In genomic region chr9:107289211-107290076, GRCm38 (mm10) we compare ENCODE assay signal across 8 mouse cellular contexts. TPM values are rescaled to one million over a fixed set of nuclear protein-coding genes. Genes with fewer than 3 reads are reported as not detected.
DNase-seq lines count a peak whose midpoint lies in the region; ATAC-seq and TF ChIP-seq lines count a peak whose summit lies in the region.

Mapkapk3 (minus strand) TSS chr9:107289877.

- DNase-seq in B cell, adult 2 months: peak; percentile 90 to 92
- peak; percentile 93 for DNase-seq in adrenal gland, postnatal 10 days
- DNase-seq in embryonic facial prominence, embryonic 14.5 days (ENCODE audit: low spot score): peak; percentile 94
- peak; percentile 89 for DNase-seq in heart, adult 8-10 months (ENCODE audit: low spot score)
- peak; percentile 93 to 94 for DNase-seq in kidney, adult 8-10 months
- DNase-seq in liver, embryonic 13.5 days: peak; percentile 75
- peak; percentile 96 for DNase-seq in naive thymus-derived CD4-positive, alpha-beta T cell, adult 2 months (ENCODE audit: low read depth)
- peak; percentile 96 for DNase-seq in stomach, postnatal 0 days (ENCODE audit: low spot score)

- TF ChIP-seq EP300 in stomach, postnatal 0 days (optimal IDR thresholded peaks at IDR 0.05): peak; percentile 42

- H3K36me3 ChIP-seq in embryonic facial prominence, embryonic 14.5 days (ENCODE audit: control insufficient read depth, insufficient read depth, low read length): no peaks in the 10 kb centered on the region
- no peaks in the 10 kb centered on the region for H3K36me3 ChIP-seq in liver, embryonic 13.5 days
- no peaks in the 10 kb centered on the region for H3K36me3 ChIP-seq in stomach, postnatal 0 days (ENCODE audit: control insufficient read depth, insufficient read depth, low read length)

- H3K4me2 ChIP-seq in embryonic facial prominence, embryonic 14.5 days (ENCODE audit: low read depth, low read length): peak within 1 kb of the TSS; percentile 88
- H3K4me2 ChIP-seq in liver, embryonic 13.5 days: peak within 1 kb of the TSS; percentile 98
- peak within 1 kb of the TSS; percentile 72 for H3K4me2 ChIP-seq in stomach, postnatal 0 days (replicated peaks; ENCODE audit: low read depth)

- H3K4me3 ChIP-seq in embryonic facial prominence, embryonic 14.5 days (ENCODE audit: low read depth, low read length): peak within 1 kb of the TSS; percentile 54
- H3K4me3 ChIP-seq in liver, embryonic 13.5 days (replicated peaks): peak within 1 kb of the TSS; percentile 66
- peak within 1 kb of the TSS; percentile 43 for H3K4me3 ChIP-seq in stomach, postnatal 0 days (ENCODE audit: low read depth, low read length)

- peaks cover 4% of the 10 kb centered on the region for H3K4me1 ChIP-seq in embryonic facial prominence, embryonic 14.5 days (ENCODE audit: control insufficient read depth, insufficient read depth, low read length)
- H3K4me1 ChIP-seq in liver, embryonic 13.5 days (replicated peaks): peaks cover 59% of the 10 kb centered on the region
- H3K4me1 ChIP-seq in stomach, postnatal 0 days (replicated peaks; ENCODE audit: control insufficient read depth, insufficient read depth): no peaks in the 10 kb centered on the region

- H3K27ac ChIP-seq in embryonic facial prominence, embryonic 14.5 days (replicated peaks; ENCODE audit: low read depth, low read length): peak within 1 kb of the TSS; percentile 55
- H3K27ac ChIP-seq in liver, embryonic 13.5 days: peak within 1 kb of the TSS; percentile 74
- H3K27ac ChIP-seq in stomach, postnatal 0 days (replicated peaks): peak within 1 kb of the TSS; percentile 87

- ATAC-seq in embryonic facial prominence, embryonic 14.5 days (ENCODE audit: low read depth): peak; percentile 82
- peak; percentile 87 for ATAC-seq in liver, embryonic 13.5 days (ENCODE audit: low read depth)
- ATAC-seq in stomach, postnatal 0 days (ENCODE audit: low FRiP score, low TSS enrichment): peak; percentile 90

- peak; percentile 58 for TF ChIP-seq CTCF in stomach, postnatal 0 days (IDR thresholded peaks at IDR 0.05; ENCODE audit: low read depth)

- no peaks in the 10 kb centered on the region for H3K9me3 ChIP-seq in embryonic facial prominence, embryonic 14.5 days (ENCODE audit: control insufficient read depth, low read length)
- H3K9me3 ChIP-seq in liver, embryonic 13.5 days (replicated peaks): no peaks in the 10 kb centered on the region
- no peaks in the 10 kb centered on the region for H3K9me3 ChIP-seq in stomach, postnatal 0 days (ENCODE audit: control insufficient read depth, low read length)

- no peaks in the 10 kb centered on the region for H3K27me3 ChIP-seq in embryonic facial prominence, embryonic 14.5 days (replicated peaks; ENCODE audit: control insufficient read depth, insufficient read depth, low read length)
- peaks cover 10% of the 10 kb centered on the region; the same call in 1 of the 2 replicates for H3K27me3 ChIP-seq in liver, embryonic 13.5 days
- H3K27me3 ChIP-seq in stomach, postnatal 0 days (ENCODE audit: control insufficient read depth, insufficient read depth, low read length): no peaks in the 10 kb centered on the region

- H3K9ac ChIP-seq in embryonic facial prominence, embryonic 14.5 days (ENCODE audit: low read depth, low read length): peak within 1 kb of the TSS; percentile 60
- H3K9ac ChIP-seq in liver, embryonic 13.5 days: peak within 1 kb of the TSS; percentile 70
- H3K9ac ChIP-seq in stomach, postnatal 0 days (ENCODE audit: low read length): peak within 1 kb of the TSS; percentile 51

- WGBS in embryonic facial prominence, embryonic 14.5 days: 3% methylated on average over 37 of the region's 49 CpGs
- WGBS in liver, embryonic 13.5 days (ENCODE audit: insufficient replicate concordance): 1% methylated on average over 49 of the region's 49 CpGs
- WGBS in stomach, postnatal 0 days: 3% methylated on average over 47 of the region's 49 CpGs

RNA-seq across cellular contexts. Expression of gene Mapkapk3, which starts in this region (rescaled TPM):
- total RNA-seq in adrenal gland, postnatal 10 days (2021): 10 to 100 TPM; 28.6 to 29.5 TPM
- 10.1 and 12.2 TPM in 2 replicates for polyA plus RNA-seq in embryonic facial prominence, embryonic 14.5 days (2014; fragmentation: Nextera tagmentation; extraction: Ambion mirVana)
- 10 to 100 TPM; 27.2 to 38.4 (median 32.0) TPM for total RNA-seq in heart, adult 8-10 months (2022)
- polyA plus RNA-seq in liver, embryonic 13.5 days (2015; fragmentation: Nextera tagmentation; extraction: Ambion mirVana): 9.1 and 10.2 TPM in 2 replicates
- polyA plus RNA-seq in stomach, postnatal 0 days (2015; fragmentation: Nextera tagmentation; extraction: Ambion mirVana): 32.0 and 37.4 TPM in 2 replicates

Comparison
In these comparisons a context has a peak if more than half of its experiments do, and no peak if none do; other contexts are left out.
1. Peak in every context shown above with its lines: DNase-seq, ATAC-seq, H3K4me3 ChIP-seq and H3K27ac ChIP-seq.